ENCODE assay signal across 12 mouse cellular contexts in genomic region chr8:46433656-46434055, GRCm38 (mm10).
"Had no signal": no experiment of that assay in that cellular context is flagged by ENCODE, and none has a peak within 500 bp of the region (broad histone marks: within the 10 kb centered on the region; RNA-seq: fewer than 3 reads in every experiment).

No protein-coding gene starts in this region.

- H3K9ac ChIP-seq: lung, embryonic 14.5 days; midbrain, embryonic 12.5 days; neural tube, embryonic 12.5 days had no signal

- H3K36me3 ChIP-seq: midbrain, embryonic 10.5 days; midbrain, embryonic 12.5 days; neural tube, embryonic 12.5 days had no signal

- H3K27me3 ChIP-seq: midbrain, embryonic 12.5 days; neural tube, embryonic 12.5 days had no signal

- DNase-seq: lung, adult 18-20 months; lung, embryonic 14.5 days; lung, postnatal 10 days; lung, postnatal 4 days; midbrain, embryonic 14.5 days; right cerebral cortex, postnatal 14 days; thymus, adult 18-20 months; thymus, postnatal 14 days; thymus, postnatal 36 days had no signal

- H3K4me3 ChIP-seq: midbrain, embryonic 10.5 days; midbrain, embryonic 12.5 days; neural tube, embryonic 12.5 days had no signal

- H3K4me1 ChIP-seq: midbrain, embryonic 10.5 days; midbrain, embryonic 12.5 days; neural tube, embryonic 12.5 days had no signal

- H3K27ac ChIP-seq: midbrain, embryonic 10.5 days; midbrain, embryonic 12.5 days; neural tube, embryonic 12.5 days had no signal
